In the genomic region with DNA sequence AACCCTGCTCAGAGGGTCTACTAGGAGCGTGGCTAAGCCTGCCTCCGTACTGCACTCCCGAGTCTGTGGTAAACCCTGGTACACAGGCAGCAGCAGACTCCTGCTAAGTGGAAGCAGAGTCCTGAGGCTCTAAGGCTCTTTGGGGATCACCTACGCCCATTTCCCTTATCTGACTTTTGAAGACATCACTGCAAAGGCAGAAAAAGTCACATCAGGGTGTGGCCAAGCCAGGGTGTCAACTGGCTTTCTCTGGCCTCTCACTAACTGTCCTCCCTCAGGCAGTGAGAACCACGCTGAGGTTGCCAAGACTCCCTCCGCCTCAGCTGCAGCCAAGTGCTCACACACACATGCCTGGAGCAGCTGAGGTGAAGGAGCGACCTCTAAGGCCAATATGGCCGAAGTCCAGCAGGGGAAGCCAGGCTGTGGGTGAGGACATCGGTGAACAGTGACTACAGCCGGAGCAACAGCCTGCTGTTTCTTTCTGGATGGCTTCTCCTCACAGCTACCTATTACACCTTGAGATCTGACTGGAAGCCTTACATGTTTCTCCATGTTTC, we compare ENCODE assay signal across 15 mouse cellular contexts.
DNase-seq lines count a peak whose midpoint lies in the region; ATAC-seq lines count a peak whose summit lies in the region.
"Had no signal": no experiment of that assay in that cellular context is flagged by ENCODE, and none has a peak within 500 bp of the region (broad histone marks: within the 10 kb centered on the region; RNA-seq: fewer than 3 reads in every experiment).

No protein-coding gene starts in this region.

- no peaks in the 10 kb centered on the region for H3K36me3 ChIP-seq in heart, embryonic 11.5 days (ENCODE audit: control insufficient read depth, insufficient read depth, low read length)
- H3K36me3 ChIP-seq in liver, embryonic 16.5 days (ENCODE audit: control insufficient read depth, insufficient read depth) = no peaks in the 10 kb centered on the region
- H3K36me3 ChIP-seq: G1E; hindbrain, embryonic 12.5 days; limb, embryonic 15.5 days had no signal

- intact Hi-C loops in heart, postnatal 10 days (cut with DNase I) = no loop called here

- peak; percentile 94 for DNase-seq in heart, adult 11 months
- DNase-seq in adipocyte (ENCODE audit: low spot score) = peak; percentile 18
- DNase-seq in heart, postnatal 10 days = peak; percentile 68 to 70
- no peak for DNase-seq in embryo, embryonic 10 days (ENCODE audit: low spot score)
- no peak for DNase-seq in layer of hippocampus, postnatal 36 days
- no peak for DNase-seq in ovary, postnatal 36 days (ENCODE audit: low spot score)
- DNase-seq: adrenal gland, adult 8-10 months; B cell, adult 2 months; kidney, adult 2 months had no signal

- no peaks in the 10 kb centered on the region for H3K27me3 ChIP-seq in heart, embryonic 11.5 days (ENCODE audit: control insufficient read depth, insufficient read depth, low read length)
- H3K27me3 ChIP-seq in liver, embryonic 16.5 days (ENCODE audit: control insufficient read depth, insufficient read depth, low read depth, low read length) = no peaks in the 10 kb centered on the region
- H3K27me3 ChIP-seq: hindbrain, embryonic 12.5 days; limb, embryonic 15.5 days had no signal

- no peak overlapping the region for H3K27ac ChIP-seq in heart, embryonic 11.5 days (ENCODE audit: low read depth, low read length)
- H3K27ac ChIP-seq in liver, embryonic 16.5 days (ENCODE audit: low read length) = no peak overlapping the region
- H3K27ac ChIP-seq: hindbrain, embryonic 12.5 days; limb, embryonic 15.5 days had no signal

- no peaks in the 10 kb centered on the region for H3K4me1 ChIP-seq in heart, embryonic 11.5 days (ENCODE audit: control insufficient read depth, insufficient read depth, low read length)
- H3K4me1 ChIP-seq in liver, embryonic 16.5 days (ENCODE audit: control insufficient read depth, low read depth, low read length) = peaks cover 9% of the 10 kb centered on the region

- no peak overlapping the region for H3K9ac ChIP-seq in heart, embryonic 11.5 days (ENCODE audit: low read depth, low read length)
- no peak overlapping the region for H3K9ac ChIP-seq in liver, embryonic 16.5 days (ENCODE audit: low read depth, low read length)
- H3K9ac ChIP-seq: hindbrain, embryonic 12.5 days; limb, embryonic 15.5 days had no signal

- no peak for ATAC-seq in heart, embryonic 11.5 days (replicated peaks; ENCODE audit: insufficient number of reproducible peaks, low FRiP score, low TSS enrichment)
- peak; percentile 74 for ATAC-seq in liver, embryonic 16.5 days (ENCODE audit: low read depth)

- no peaks in the 10 kb centered on the region; the same call in 1 of the 2 replicates for H3K9me3 ChIP-seq in heart, embryonic 11.5 days (replicated peaks; ENCODE audit: control insufficient read depth, low read length)
- no peaks in the 10 kb centered on the region for H3K9me3 ChIP-seq in liver, embryonic 16.5 days (replicated peaks; ENCODE audit: control insufficient read depth, low read length)
- H3K9me3 ChIP-seq: G1E; limb, embryonic 15.5 days had no signal

- no peak overlapping the region for H3K4me3 ChIP-seq in heart, embryonic 11.5 days (ENCODE audit: low read depth, low read length)
- H3K4me3 ChIP-seq in liver, embryonic 16.5 days (ENCODE audit: low read depth, low read length) = no peak overlapping the region
- H3K4me3 ChIP-seq: erythroblast, embryonic 14.5 days; hindbrain, embryonic 12.5 days; limb, embryonic 15.5 days had no signal

- H3K4me2 ChIP-seq in heart, embryonic 11.5 days = no peak overlapping the region
- H3K4me2 ChIP-seq in liver, embryonic 16.5 days (ENCODE audit: low read depth, low read length) = no peak overlapping the region
- H3K4me2 ChIP-seq: hindbrain, embryonic 12.5 days; limb, embryonic 15.5 days had no signal

- 72% methylated on average over 10 of the region's 10 CpGs for WGBS in heart, embryonic 11.5 days (ENCODE audit: insufficient replicate concordance)
- 46% methylated on average over 10 of the region's 10 CpGs for WGBS in liver, embryonic 16.5 days (ENCODE audit: insufficient replicate concordance)

Comparison
In these comparisons a context has a peak if more than half of its experiments do, and no peak if none do; other contexts are left out.
1. DNase-seq: peak in heart, adult 11 months (single experiment), adipocyte (single experiment) and heart, postnatal 10 days (2 of 2); none in embryo, embryonic 10 days (single experiment), layer of hippocampus, postnatal 36 days (0 of 2) and ovary, postnatal 36 days (single experiment).